Mouse (Mus musculus): Measurements from ENCODE around the gene Papola.

Gene Papola

DNA sequence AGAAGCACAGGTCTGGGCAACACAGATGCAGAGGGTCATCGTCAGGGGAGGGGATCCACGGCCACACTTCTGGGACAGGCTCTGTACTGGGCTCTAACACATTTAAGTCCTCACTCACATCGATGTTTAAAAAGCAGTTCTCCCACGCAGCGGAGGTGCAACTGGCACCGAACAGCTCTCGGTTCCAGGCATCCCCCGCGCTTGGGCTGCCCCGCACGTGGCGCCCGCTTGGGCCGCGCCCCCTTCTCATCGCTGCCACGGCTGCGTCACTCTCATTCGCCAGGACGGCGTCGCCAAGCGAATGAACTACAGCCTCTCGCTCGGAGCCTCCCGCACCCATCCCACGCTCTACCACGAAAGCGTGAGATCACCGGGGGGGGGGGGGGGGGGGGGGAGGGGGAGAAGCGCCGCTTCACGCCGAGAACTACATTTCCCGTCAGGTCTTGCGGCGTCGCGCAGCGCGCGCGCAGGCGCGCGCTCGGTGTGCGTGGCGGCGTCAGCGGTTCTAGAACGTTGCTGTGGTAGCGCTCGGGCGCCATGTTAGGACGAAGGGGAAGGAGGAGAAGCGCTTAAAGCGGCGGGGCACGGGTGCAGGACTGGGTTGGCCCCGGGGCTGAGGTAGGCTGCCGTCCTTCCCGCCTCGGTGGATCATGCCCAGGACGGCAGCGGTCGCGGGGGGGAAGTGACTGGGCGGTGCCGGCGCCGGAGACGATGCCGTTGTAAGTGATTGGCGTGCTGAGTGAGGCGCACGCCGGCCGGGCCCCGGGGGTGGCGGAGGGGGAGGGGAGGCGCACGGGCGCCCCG is at the start of gene Papola:
Papola (plus strand) TSS at position 499 of the 804 bp plus-strand sequence.
- in situ Hi-C loops (cut with MboI, MseI) = loop anchor here (10.0 kb wide), 1 partner anchor 100 kb away; the partner anchor contains the start of genes Atg2b and Gskip

DNA sequence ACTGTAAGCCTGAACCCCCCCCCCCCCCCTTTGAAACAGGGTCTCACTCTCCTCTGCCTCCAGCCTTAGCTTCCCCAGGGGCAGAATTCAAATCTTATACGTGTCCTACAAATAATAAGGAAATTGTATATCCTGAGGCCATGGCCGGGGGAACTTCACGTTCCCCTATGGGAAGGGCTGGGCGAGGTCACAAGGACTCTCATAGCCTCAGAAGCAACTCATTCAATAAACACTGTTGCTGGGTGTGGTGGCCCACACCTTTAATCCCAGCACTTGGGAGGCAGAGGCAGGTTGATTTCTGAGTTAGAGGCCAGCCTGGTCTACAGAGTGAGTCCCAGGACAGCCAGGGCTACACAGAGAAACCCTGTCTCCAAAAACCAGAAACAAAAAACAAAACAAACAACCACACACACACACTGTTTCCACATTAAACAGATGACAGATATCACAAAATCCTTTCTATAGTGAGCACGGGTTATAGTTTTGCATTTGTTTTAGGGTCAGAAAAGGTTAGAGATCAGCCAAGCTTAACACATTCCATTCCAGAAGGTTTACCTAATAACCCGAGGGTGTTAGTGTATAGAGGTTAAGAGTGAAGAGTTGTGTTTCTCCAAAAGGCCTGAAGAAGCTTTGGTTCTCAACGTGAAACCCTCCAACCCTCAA is 49.1 kb upstream of the Papola start:
- in situ Hi-C loops (cut with MboI, MseI) = no loop called here

DNA sequence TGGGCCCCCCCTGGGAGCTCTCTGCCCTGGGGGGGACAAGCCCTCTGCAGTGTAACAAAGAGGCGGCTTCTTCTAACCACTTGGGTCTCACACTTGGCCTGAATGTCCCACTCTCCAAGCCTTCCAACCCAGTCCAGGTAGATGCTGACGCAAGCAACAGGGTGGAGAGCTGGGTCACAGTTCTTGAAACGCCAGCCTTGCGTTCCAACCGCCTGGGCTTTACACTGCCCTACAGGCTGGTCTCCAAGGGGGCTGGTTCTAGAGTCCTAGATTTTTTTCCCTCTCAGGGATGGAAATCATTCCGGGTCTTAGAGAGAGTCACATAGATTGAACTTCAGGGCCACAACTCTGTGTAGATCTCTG is 48.6 kb upstream of the Papola start:
- in situ Hi-C loops (cut with MboI, MseI) = no loop called here

DNA sequence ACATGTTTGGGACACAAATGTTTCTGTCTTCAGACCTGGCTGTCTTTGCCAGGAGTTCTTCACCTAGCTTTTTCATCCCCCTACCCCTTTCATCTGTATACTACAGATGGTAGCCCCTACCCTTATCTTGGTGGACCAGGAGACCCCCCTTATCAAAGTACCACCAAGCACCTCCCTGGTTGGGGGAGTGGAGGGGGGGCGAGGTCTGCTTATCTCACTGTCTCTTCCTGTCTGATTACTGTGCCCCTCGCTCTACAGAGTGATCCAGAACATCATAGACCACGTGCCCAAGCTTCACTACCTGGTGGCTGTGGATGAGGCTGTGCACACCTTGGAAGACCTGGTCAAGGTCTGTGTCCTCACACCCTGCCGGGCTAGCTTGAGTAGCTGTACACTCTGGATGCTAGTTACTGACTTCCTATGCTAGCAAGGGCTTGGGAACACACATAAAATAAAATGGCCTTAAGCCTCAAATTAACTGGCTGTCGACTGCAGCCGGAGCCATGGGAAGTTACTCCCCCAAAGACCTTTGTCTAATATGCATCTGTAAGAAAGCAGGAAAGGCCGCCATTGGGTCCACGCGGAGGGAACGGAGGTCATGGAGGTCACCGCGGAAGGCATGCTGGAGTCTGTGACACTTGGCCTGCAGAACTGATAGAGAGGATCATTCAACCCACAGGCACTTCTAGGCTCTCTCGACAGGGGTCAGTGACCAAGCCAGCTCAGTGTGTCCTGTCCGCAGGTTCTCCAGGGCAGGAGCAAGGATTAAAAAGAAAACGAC is 46.0 kb upstream of the Papola start:
- in situ Hi-C loops (cut with MboI, MseI) = no loop called here

DNA sequence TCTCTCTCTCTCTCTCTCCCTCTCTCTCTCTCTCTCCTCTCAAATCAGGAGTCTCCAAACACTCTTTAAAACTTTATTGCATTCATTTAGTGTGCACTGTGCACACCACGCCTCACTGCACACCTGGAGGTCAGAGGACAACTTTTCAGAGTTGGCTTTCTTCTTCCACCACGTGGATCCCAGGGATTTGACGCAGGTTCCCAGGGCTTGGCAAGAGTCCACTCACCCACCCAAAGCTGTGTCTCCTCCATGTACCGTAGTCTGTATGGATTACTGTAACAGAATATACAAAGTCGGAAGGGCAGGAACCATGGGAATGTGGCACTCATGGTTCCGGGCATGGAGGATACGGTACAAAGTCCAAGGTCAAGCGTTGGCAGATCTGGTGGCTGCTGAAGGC is 44.8 kb upstream of the Papola start:
- in situ Hi-C loops (cut with MboI, MseI) = no loop called here

DNA sequence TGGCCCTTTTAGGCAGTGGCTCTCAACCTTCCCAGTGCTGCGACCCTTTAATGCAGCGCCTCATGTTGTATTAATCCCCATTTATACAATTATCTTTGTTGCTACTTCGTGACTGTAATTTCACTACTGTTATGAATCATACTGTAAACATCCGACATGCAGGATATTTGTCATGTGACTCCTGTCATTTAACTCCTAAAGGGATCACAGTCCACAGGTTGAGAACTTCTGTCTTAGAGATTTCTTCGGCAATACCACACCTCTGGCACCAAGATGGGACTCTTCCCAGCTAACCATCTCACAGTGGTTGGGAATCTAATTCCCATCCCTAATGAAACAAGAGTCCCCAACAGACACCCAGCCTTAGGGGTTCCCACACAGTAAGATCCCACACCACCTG is 36.4 kb upstream of the Papola start:
- in situ Hi-C loops (cut with MboI, MseI) = no loop called here

DNA sequence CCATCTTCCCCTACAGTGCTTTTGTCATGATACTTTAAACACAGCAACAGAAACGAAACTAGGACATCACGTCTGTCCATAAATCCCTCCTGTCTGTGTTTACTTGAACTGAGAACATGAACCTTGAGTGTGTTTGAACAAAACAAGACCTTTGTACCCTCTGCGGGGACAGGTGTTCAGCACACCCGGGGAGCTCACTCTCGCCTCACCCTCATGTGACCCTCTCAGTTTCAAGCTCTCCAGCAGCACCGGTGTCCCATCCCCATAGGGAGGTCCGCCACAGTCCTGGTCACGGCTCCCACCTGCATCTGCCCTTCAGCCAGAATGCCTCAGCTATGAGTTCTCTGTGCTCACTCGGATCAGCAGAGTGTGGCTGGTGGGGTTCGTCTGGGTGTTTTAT is 30.7 kb upstream of the Papola start:
- in situ Hi-C loops (cut with MboI, MseI) = no loop called here

DNA sequence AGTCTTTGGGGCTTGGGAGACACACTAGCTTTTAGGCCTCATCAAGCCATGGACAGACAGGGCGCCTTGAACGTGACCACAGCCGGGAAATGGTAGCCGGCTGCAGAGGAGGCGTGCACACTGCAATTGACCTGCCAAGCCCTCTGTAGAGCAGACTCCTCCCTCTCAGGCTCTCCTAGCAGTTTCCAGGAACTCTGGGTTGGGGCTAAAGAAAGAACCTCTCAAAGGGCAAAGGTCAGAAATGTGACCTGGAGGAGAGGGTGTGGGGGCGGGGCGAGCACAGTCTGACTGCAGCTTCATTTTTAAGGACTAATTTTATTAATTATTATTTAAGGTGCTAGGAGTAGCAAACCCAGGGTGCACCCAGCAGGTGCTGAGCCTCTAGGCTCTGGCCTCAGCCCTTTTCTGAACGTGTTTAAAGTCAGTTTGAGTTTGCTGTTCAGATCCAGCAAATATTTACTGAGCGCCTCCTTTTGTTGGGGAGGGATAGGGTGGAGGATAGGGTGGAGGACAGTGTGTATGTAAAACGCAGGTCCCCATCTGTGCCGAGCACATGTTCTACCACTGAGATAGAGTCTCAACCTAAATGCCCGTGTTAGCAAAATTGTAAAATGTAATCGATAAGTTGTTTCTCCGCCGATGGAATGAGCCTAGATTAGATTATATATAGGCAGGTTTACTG is 26.5 kb upstream of the Papola start:
- in situ Hi-C loops (cut with MboI, MseI) = no loop called here

DNA sequence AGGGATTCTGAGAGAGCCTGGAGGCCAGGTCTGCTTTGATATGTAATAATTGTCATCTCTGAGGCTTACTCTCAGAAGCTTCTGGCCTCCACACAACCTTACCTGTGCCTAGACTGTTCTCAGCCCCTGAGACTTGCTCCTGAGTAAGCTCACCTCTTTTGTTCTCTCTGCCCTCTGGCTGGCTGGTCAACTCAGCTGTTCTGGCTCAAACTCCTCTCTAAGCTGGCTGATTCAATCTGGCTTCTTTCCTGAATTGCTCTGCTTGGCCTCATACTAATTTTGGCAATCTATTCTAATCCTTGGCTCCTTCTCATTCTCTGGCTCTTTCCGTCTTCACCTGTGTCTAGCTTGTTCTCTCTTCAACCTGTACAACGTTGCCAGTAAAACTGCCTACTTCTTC is 25.6 kb upstream of the Papola start:
- in situ Hi-C loops (cut with MboI, MseI) = no loop called here

DNA sequence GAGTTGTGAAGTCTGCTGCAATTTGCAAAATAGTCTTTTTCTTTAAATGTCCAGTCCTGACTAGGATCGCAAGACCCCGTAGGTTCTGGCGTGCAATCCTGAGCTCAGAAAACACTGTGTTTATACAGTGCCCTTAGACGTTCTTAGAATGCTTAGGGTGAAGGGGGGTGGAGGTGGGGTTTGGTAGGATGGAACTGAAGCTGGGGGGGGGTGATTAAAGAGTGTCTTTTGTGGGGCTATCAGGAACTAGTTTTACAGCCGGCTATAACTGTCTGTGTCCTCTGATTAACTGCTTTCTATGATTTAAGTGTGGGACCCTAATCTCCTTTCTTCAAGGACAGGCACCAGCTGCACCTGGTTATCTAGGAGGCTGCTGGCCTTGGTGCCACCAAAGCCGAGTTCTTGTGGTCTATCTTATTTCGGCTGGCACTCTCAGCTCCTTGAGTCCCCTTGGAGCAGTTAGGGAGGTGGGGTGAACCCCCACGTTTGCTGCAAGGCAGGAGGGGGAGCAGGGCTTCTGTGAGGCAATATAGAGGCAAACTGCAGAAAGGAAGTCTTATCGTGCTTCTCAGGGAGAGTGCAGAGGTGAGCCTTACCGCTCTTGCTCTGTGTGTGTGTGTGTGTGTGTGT is 24.5 kb upstream of the Papola start:
- in situ Hi-C loops (cut with MboI, MseI) = no loop called here

DNA sequence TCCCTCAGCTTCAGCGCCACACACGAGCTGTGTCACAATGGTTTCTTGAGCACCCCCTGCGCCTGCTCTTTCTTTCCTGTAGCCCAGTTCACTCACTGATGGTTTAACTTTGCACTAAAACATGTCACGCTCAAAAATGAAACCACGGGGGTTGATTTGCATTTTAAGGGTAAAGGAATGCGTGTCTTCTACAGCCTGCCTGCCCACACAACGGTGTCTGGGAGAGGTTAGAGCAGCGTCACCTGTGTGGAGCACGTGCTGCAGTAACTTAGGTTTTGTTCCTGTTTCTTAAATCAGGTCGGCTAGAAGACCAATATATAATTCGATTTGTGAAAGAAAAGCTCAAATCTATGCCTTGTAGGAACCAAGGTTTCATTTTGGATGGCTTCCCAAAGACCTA is 23.3 kb upstream of the Papola start:
- in situ Hi-C loops (cut with MboI, MseI) = no loop called here

DNA sequence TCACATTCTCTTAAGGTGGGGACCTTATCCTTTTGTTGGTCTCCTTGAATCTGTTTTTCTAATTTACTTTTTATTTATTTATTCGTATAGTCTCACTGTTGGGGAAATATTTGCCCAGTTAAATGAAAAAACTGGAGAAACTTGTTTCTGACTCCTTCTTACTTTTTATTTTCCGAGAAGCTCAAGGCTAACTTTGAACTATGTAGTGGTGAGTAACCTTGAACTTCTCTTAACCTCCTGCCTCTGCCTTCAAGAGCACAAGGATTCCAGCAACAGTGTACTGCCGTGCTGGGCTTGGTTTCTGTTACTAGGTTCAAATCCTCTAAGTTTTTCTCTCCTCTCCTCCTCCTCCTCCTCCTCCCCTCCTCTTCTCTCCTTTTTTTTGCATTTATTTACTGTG is 22.9 kb upstream of the Papola start:
- in situ Hi-C loops (cut with MboI, MseI) = no loop called here

DNA sequence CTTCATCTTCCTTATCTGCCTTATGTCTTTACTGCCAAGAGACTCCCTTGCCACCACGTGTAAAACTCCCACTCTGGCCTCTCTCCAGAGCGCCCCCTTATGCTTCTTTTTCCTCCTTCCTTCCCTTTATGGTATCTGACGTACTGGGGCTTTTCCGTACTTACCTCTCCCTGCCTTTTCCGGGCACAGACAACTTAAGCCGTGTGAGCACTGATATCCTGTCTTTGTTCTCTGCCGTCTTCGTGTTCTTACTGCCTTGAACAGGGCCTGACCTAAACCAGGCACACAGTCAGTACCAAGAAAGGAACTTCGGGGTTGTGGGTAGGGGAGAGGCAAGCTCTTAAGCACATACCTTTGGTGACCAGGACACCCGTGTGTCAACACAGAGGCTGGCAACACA is 14.8 kb upstream of the Papola start:
- in situ Hi-C loops (cut with MboI, MseI) = loop anchor here (5.0 kb wide), 1 partner anchor 37 kb away; no protein-coding TSS in a partner anchor

DNA sequence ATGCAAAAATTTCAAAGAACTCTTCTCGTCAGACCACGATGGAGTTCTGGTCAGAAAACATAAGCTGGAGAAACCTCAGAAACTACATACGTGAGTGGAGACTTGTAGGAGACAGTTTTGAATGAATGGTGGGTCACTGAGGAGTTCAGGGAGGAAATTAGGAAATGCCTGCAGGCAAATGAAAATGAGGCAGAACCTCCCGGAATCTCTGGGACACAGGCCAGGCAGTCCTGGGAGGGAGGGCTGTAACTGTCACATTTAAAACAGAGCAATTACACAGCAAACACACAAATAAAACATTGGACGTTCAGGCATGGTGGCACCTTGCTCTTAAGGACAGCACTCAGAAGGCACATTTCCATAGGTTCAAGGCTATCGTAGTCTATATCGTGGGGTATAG is 9.6 kb upstream of the Papola start:
- in situ Hi-C loops (cut with MboI, MseI) = no loop called here

DNA sequence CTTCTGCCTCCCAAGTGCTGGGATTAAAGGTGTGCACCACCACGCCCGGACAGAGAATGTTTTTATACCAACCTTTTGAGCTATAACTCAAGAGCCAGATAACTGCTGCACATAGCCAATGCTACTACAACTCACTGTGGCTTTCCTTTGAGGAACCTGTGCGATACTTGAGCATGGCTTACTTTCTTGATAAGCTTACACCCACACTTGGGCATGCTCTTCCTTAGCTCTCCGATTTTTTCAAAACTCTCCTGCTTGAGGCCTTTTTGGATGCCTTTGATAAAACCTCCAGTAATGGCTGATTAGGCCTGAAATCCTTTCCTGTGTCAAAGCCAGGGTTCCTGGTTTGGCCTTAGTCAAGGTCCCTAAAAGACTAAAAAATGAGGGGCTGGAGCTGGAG is 6.8 kb upstream of the Papola start:
- in situ Hi-C loops (cut with MboI, MseI) = no loop called here

DNA sequence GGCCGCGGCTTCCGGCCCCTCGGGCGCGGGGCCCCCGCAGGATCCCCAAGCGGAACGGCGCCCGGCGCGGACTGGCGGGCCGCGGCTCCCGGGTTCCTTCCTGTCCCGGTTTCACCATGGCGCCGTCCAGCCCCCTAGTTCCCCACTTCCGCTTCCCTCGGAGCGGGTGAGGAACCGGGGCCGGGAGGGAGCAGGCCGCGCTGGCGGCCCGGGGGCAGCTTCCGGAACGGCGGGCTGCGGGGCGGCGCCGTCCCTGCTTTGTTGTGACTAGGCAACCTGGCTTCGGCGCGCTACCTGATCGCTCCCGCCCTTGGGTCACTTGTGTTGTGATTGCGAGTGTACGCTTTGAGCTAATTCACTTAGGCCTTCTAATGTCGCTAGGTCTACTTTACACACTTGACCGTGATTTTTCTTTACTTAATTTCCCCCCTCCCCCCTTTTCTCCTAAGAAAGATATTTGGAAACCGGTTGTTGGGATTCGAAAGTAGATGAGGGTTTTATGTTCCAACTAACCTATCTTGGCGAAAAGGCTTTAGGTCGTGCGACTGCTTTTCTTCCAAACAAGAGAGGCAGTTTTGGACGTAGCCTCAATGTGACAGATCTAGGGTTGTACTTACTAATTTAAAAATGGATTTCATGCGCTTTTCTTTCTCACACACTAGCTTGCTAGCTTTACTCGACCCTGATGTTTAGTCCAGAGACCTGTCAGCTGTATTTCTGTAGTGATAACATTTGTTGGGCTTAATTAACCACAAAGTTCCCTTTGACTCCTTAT is 693 bp downstream of the Papola start:
- in situ Hi-C loops (cut with MboI, MseI) = loop anchor here (10.0 kb wide), 1 partner anchor 100 kb away; the partner anchor contains the start of genes Atg2b and Gskip

DNA sequence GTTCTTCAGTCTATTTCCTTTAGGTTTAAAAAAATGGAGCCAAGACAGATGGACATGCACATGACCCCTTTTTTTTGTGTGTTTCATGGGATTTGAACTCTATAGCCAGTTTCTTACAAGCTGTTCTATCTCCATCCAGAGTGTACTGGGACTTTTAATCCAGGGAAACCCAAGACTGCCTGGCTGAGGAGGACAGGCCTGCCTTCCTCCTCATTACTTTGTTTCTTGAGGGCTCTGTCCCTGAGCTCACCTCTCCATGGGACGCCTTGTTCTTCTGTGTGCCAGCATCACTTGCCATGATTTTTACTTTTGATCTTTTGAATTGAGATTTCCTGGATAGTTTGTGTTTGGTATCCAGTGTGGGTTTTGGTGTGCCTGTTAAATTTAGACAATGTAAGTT is 1.6 kb downstream of the Papola start:
- in situ Hi-C loops (cut with MboI, MseI) = loop anchor here (10.0 kb wide), 1 partner anchor 101 kb away; the partner anchor contains the start of genes Atg2b and Gskip

DNA sequence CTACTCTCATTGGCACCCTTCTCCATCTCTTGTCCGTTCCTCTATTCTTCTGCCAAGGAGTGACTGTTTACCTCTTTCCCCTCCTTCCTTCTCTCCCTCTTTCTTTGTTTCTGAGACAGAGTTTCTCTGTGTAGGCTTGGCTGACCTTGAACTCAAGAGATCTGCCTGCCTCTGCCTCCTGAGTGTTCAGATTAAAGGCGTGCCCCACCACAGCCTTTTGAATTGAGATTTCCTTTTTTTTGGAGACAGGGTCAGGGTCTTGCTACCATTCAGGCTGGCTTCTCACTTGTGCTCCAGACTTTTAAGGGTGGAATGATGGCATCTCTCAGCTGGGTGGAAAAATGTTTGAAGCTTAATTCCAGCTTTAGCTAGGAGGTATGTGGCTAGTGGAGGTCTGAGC is 3.1 kb downstream of the Papola start:
- in situ Hi-C loops (cut with MboI, MseI) = loop anchor here (10.0 kb wide), 1 partner anchor 103 kb away; the partner anchor contains the start of genes Atg2b and Gskip

DNA sequence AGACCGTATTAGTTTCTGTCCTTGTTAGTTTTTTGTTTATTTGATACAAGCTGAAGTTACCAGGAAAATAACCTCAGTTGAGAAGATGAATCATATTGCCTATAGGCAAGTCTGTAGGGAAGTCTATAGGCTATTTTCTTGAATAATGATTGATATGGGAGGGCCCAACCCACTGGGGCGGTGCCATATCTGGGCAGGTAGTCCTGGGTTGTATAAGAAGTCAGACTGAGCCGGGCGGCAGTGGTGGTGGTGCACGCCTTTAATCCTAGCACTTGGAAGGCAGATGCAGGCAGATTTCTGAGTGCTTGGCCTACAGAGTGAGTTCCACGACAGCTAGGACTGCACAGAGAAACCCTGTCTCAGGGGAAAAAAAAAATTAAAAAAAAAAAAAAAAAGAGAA is 5.4 kb downstream of the Papola start:
- in situ Hi-C loops (cut with MboI, MseI) = loop anchor here (10.0 kb wide), 1 partner anchor 105 kb away; the partner anchor contains the start of genes Atg2b and Gskip

DNA sequence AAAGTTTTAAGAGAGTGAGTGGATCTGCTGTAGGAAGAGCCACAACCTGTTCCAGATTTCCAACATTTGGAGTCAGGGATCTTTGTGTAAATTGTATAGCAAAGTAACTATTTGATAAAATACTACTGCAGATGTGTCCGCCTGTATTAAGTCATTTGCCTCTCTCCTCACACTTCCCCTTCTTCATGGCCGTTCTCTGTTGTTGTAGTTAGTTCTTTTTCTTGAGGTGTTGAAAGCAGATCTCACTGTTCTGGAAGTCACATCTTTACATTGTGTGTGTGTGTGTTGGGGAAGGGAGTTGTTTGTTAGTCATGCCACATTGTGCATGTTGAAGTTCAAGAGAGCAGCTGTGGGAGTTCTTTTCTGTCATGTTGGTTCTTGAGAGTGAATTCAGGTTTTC is 10.4 kb downstream of the Papola start:
- in situ Hi-C loops (cut with MboI, MseI) = no loop called here
